Mouse (Mus musculus): ENCODE measurements around the gene Snap47.
A peak's percentile ranks its signal among the peaks of the same experiment; 100 is the strongest.

The Snap47 gene

DNA sequence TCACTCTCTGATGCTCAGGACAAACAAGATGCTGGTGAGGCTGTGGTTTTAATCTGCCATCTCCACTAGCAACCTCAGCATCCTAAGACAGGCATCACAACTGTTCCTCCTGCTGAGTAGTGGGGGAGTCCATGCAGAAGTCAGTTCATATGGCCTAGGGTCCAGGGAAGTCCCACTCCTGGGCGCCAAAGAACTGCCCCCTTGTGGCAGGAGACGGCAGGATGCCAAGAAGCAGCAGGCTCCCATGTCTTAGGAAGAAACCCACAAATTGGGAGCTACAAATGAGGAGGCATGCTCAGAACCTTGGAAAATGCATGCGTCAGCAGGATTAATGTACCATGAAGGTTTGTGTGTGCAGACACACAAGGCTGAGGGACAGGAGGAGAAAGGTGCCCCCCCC is 84.4 kb downstream of the Snap47 start:
- DNase-seq = peak; percentile 55

- DNase-seq = no peak
These were observed 85.0 kb downstream of the Snap47 start for GRCm38 (mm10) chr11:59366031-59366430.

- DNase-seq = peak; percentile 84
These were observed 86.6 kb downstream of the Snap47 start for GRCm38 (mm10) chr11:59364417-59364816.

DNA sequence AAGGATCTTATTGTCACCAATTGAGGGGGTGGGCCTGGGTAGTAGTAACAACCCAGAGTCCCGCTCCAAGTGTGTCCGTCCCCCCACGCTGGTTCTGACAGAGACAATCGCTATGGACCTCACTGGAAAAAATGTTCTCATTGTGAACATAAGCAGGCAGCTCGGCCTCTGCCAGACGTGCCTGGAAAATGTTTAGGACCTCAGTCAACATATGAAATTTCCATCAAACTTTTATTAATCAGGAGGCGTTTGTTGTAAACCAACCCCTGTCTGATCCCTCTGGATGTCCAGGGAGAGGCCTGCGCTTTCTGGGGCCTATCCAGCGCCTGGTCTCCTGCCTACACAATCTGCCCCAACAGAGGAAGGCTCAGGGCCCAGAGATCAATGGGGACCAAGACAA is 87.0 kb downstream of the Snap47 start:
- DNase-seq = peak; percentile 50

- DNase-seq = no peak
These were observed 89.7 kb downstream of the Snap47 start for GRCm38 (mm10) chr11:59361291-59361690.
